31 mouse cellular contexts compared by ENCODE assay signal in genomic region chr9:110914631-110915236, GRCm38 (mm10). TPM values are rescaled to one million over a fixed set of nuclear protein-coding genes. Genes with fewer than 3 reads are reported as not detected.
DNase-seq lines count a peak whose midpoint lies in the region; ATAC-seq and TF ChIP-seq lines count a peak whose summit lies in the region.
"Had no signal": no experiment of that assay in that cellular context is flagged by ENCODE, and none has a peak within 500 bp of the region (broad histone marks: within the 10 kb centered on the region; RNA-seq: fewer than 3 reads in every experiment).

No protein-coding gene starts in this region.

- no peak overlapping the region for H3K27ac ChIP-seq in heart, embryonic 10.5 days
- H3K27ac ChIP-seq in heart, embryonic 11.5 days (ENCODE audit: low read depth, low read length), result no peak overlapping the region
- H3K27ac ChIP-seq in midbrain, embryonic 11.5 days (ENCODE audit: low read depth, low read length), result no peak overlapping the region
- no peak overlapping the region for H3K27ac ChIP-seq in midbrain, embryonic 16.5 days (ENCODE audit: low read length)
- H3K27ac ChIP-seq: forebrain, embryonic 13.5 days; hindbrain, embryonic 10.5 days; hindbrain, postnatal 0 days; limb, embryonic 12.5 days; macrophage; neural tube, embryonic 12.5 days had no signal

- peaks cover 8% of the 10 kb centered on the region; the same call in 1 of the 2 replicates for H3K27me3 ChIP-seq in heart, embryonic 10.5 days (ENCODE audit: insufficient read depth, poor library complexity, severe bottlenecking)
- H3K27me3 ChIP-seq in heart, embryonic 11.5 days (ENCODE audit: control insufficient read depth, insufficient read depth, low read length), result 0 out of 2 replicates have a peak, but pooled peaks cover 3% of the 10 kb centered on the region
- H3K27me3 ChIP-seq in midbrain, embryonic 11.5 days (ENCODE audit: control insufficient read depth, insufficient read depth, low read length), result no peaks in the 10 kb centered on the region
- H3K27me3 ChIP-seq in midbrain, embryonic 16.5 days (ENCODE audit: control insufficient read depth, insufficient read depth, low read depth, low read length), result no peaks in the 10 kb centered on the region
- peaks cover 16% of the 10 kb centered on the region for H3K27me3 ChIP-seq in E14TG2a.4 (ENCODE audit: insufficient read depth, low read length)
- H3K27me3 ChIP-seq: forebrain, embryonic 13.5 days; limb, embryonic 12.5 days; neural tube, embryonic 12.5 days had no signal

- H3K4me3 ChIP-seq in heart, embryonic 10.5 days, result 0 out of 2 replicates have a peak overlapping the region, but pooled peaks have one; percentile 5
- H3K4me3 ChIP-seq in heart, embryonic 11.5 days (ENCODE audit: low read depth, low read length), result no peak overlapping the region
- no peak overlapping the region for H3K4me3 ChIP-seq in midbrain, embryonic 11.5 days (ENCODE audit: low read depth, low read length)
- no peak overlapping the region for H3K4me3 ChIP-seq in midbrain, embryonic 16.5 days (ENCODE audit: low read depth, low read length)
- H3K4me3 ChIP-seq in E14TG2a.4 (replicated peaks; ENCODE audit: low read length), result peak overlapping the region; percentile 45
- H3K4me3 ChIP-seq: forebrain, embryonic 13.5 days; hindbrain, embryonic 10.5 days; limb, embryonic 12.5 days; neural tube, embryonic 12.5 days had no signal

- H3K4me1 ChIP-seq in heart, embryonic 10.5 days, result 0 out of 2 replicates have a peak, but pooled peaks cover 3% of the 10 kb centered on the region
- no peaks in the 10 kb centered on the region for H3K4me1 ChIP-seq in heart, embryonic 11.5 days (ENCODE audit: control insufficient read depth, insufficient read depth, low read length)
- H3K4me1 ChIP-seq in midbrain, embryonic 11.5 days (ENCODE audit: control insufficient read depth, insufficient read depth, low read length), result no peaks in the 10 kb centered on the region
- H3K4me1 ChIP-seq in midbrain, embryonic 16.5 days (ENCODE audit: control insufficient read depth, insufficient read depth, low read length), result no peaks in the 10 kb centered on the region
- peaks cover 27% of the 10 kb centered on the region for H3K4me1 ChIP-seq in E14TG2a.4 (replicated peaks; ENCODE audit: low read depth, low read length)
- H3K4me1 ChIP-seq: forebrain, embryonic 13.5 days; limb, embryonic 12.5 days; neural tube, embryonic 12.5 days had no signal

- 44% methylated on average over 21 of the region's 21 CpGs for WGBS in heart, embryonic 10.5 days
- 49% methylated on average over 21 of the region's 21 CpGs for WGBS in heart, embryonic 11.5 days (ENCODE audit: insufficient replicate concordance)
- 62% methylated on average over 21 of the region's 21 CpGs for WGBS in midbrain, embryonic 11.5 days
- 61% methylated on average over 21 of the region's 21 CpGs for WGBS in midbrain, embryonic 16.5 days

- no peak overlapping the region for H3K4me2 ChIP-seq in heart, embryonic 11.5 days
- no peak overlapping the region for H3K4me2 ChIP-seq in midbrain, embryonic 11.5 days
- H3K4me2 ChIP-seq in midbrain, embryonic 16.5 days (ENCODE audit: low read length), result no peak overlapping the region
- H3K4me2 ChIP-seq: forebrain, embryonic 13.5 days; limb, embryonic 12.5 days; liver, embryonic 11.5 days; neural tube, embryonic 12.5 days had no signal

- no peaks in the 10 kb centered on the region for H3K9me3 ChIP-seq in heart, embryonic 10.5 days
- H3K9me3 ChIP-seq in heart, embryonic 11.5 days (replicated peaks; ENCODE audit: control insufficient read depth, low read length), result no peaks in the 10 kb centered on the region
- no peaks in the 10 kb centered on the region for H3K9me3 ChIP-seq in midbrain, embryonic 11.5 days (ENCODE audit: control insufficient read depth, low read length)
- no peaks in the 10 kb centered on the region for H3K9me3 ChIP-seq in midbrain, embryonic 16.5 days (replicated peaks; ENCODE audit: control insufficient read depth, low read length, poor library complexity, severe bottlenecking)
- no peaks in the 10 kb centered on the region for H3K9me3 ChIP-seq in E14TG2a.4 (ENCODE audit: low read length)
- H3K9me3 ChIP-seq: forebrain, embryonic 13.5 days; hindbrain, embryonic 10.5 days; limb, embryonic 12.5 days; neural tube, embryonic 12.5 days had no signal

- no peak for DNase-seq in heart, embryonic 10.5 days (ENCODE audit: low spot score)
- peak; percentile 84 for DNase-seq in midbrain, embryonic 11.5 days (ENCODE audit: low spot score, missing footprints)
- peak; percentile 58 for DNase-seq in ZHBTc4 (ENCODE audit: low read depth, low spot score)
- no peak for DNase-seq in gastrocnemius, adult 18-20 months (ENCODE audit: low spot score)
- DNase-seq: adrenal gland, postnatal 10 days; cerebellum, adult 2 months; gastrocnemius, postnatal 10 days; kidney, adult 9 months; kidney, postnatal 14 days; layer of hippocampus, postnatal 36 days; liver, postnatal 0 days had no signal

- no peak overlapping the region for H3K9ac ChIP-seq in heart, embryonic 11.5 days (ENCODE audit: low read depth, low read length)
- no peak overlapping the region for H3K9ac ChIP-seq in midbrain, embryonic 11.5 days (ENCODE audit: low read length)
- H3K9ac ChIP-seq in midbrain, embryonic 16.5 days (ENCODE audit: low read depth, low read length), result no peak overlapping the region
- H3K9ac ChIP-seq: forebrain, embryonic 13.5 days; limb, embryonic 12.5 days; liver, postnatal 0 days; neural tube, embryonic 12.5 days had no signal

- H3K36me3 ChIP-seq in heart, embryonic 10.5 days, result no peaks in the 10 kb centered on the region
- H3K36me3 ChIP-seq in heart, embryonic 11.5 days (ENCODE audit: control insufficient read depth, insufficient read depth, low read length), result no peaks in the 10 kb centered on the region
- H3K36me3 ChIP-seq in midbrain, embryonic 11.5 days (ENCODE audit: control insufficient read depth, insufficient read depth, low read length), result no peaks in the 10 kb centered on the region
- H3K36me3 ChIP-seq in midbrain, embryonic 16.5 days (ENCODE audit: control insufficient read depth, insufficient read depth, low read length), result no peaks in the 10 kb centered on the region
- H3K36me3 ChIP-seq in E14TG2a.4 (ENCODE audit: insufficient read depth, low read length), result no peaks in the 10 kb centered on the region
- H3K36me3 ChIP-seq: hindbrain, embryonic 10.5 days; limb, embryonic 12.5 days; neural tube, embryonic 12.5 days had no signal

- no peak for TF ChIP-seq CTCF in E14TG2a.4 (conservative IDR thresholded peaks at IDR 0.05; ENCODE audit: low read length)

- no peak for ATAC-seq in heart, embryonic 11.5 days (replicated peaks; ENCODE audit: insufficient number of reproducible peaks, low FRiP score, low TSS enrichment)
- ATAC-seq in midbrain, embryonic 11.5 days (ENCODE audit: low FRiP score), result no peak
- ATAC-seq in midbrain, embryonic 16.5 days, result no peak
- ATAC-seq: forebrain, embryonic 13.5 days; hindbrain, postnatal 0 days; intestine, embryonic 16.5 days; liver, postnatal 0 days; lung, postnatal 0 days had no signal

RNA-seq across cellular contexts. Expression of gene Fam240a, which starts 1.9 kb away (rescaled TPM):
- polyA plus RNA-seq in heart, embryonic 10.5 days (2016; fragmentation: Nextera tagmentation; extraction: Ambion mirVana), result not detected in 2 replicates
- polyA plus RNA-seq in heart, embryonic 11.5 days (2014; fragmentation: Nextera tagmentation; extraction: Ambion mirVana), result not detected in 2 replicates
- polyA plus RNA-seq in midbrain, embryonic 11.5 days (2014; fragmentation: Nextera tagmentation; extraction: Ambion mirVana), result not detected in 2 replicates
- polyA plus RNA-seq in midbrain, embryonic 16.5 days (2015; fragmentation: Nextera tagmentation; extraction: Ambion mirVana), result not detected in 2 replicates
- total RNA-seq in gastrocnemius, adult 18-20 months (2021), result 1 to 10 TPM; 1.2 TPM
- total RNA-seq: adrenal gland, postnatal 10 days; granulocyte monocyte progenitor cell, adult 5-6 weeks; hindbrain, postnatal 0 days; layer of hippocampus, adult 18-20 months; layer of hippocampus, postnatal 36 days; left cerebral cortex, postnatal 10 days; MEL; monocyte, adult 5-6 weeks had no signal
- polyA plus RNA-seq: cerebellum, adult 2 months; embryonic facial prominence, embryonic 14.5 days; forebrain, embryonic 13.5 days; frontal cortex, adult 2 months; heart, embryonic 16.5 days; hindbrain, embryonic 10.5 days; hindbrain, postnatal 0 days; intestine, embryonic 16.5 days; limb, embryonic 12.5 days; liver, embryonic 11.5 days; liver, postnatal 0 days; lung, postnatal 0 days; macrophage; neural tube, embryonic 12.5 days had no signal

RNA-seq across cellular contexts. Expression of gene Tdgf1, which starts 31.2 kb away (rescaled TPM):
- polyA plus RNA-seq in heart, embryonic 10.5 days (2016; fragmentation: Nextera tagmentation; extraction: Ambion mirVana), result 0.51 and 1.3 TPM in 2 replicates
- not detected in 2 replicates for polyA plus RNA-seq in heart, embryonic 11.5 days (2014; fragmentation: Nextera tagmentation; extraction: Ambion mirVana)
- not detected in 2 replicates for polyA plus RNA-seq in midbrain, embryonic 11.5 days (2014; fragmentation: Nextera tagmentation; extraction: Ambion mirVana)
- polyA plus RNA-seq in midbrain, embryonic 16.5 days (2015; fragmentation: Nextera tagmentation; extraction: Ambion mirVana), result not detected in 2 replicates
- not detected for total RNA-seq in gastrocnemius, adult 18-20 months (2021)
- total RNA-seq: adrenal gland, postnatal 10 days; gastrocnemius, postnatal 10 days; granulocyte monocyte progenitor cell, adult 5-6 weeks; hindbrain, postnatal 0 days; MEL; monocyte, adult 5-6 weeks had no signal
- polyA plus RNA-seq: forebrain, embryonic 13.5 days; heart, embryonic 16.5 days; hindbrain, embryonic 10.5 days; intestine, embryonic 16.5 days; limb, embryonic 12.5 days; liver, embryonic 11.5 days; liver, postnatal 0 days; macrophage; neural tube, embryonic 12.5 days had no signal

RNA-seq across cellular contexts. Expression of gene Tmie, which starts 34.8 kb away (rescaled TPM):
- polyA plus RNA-seq in heart, embryonic 10.5 days (2016; fragmentation: Nextera tagmentation; extraction: Ambion mirVana), result 0.17 and 0.68 TPM in 2 replicates
- polyA plus RNA-seq in heart, embryonic 11.5 days (2014; fragmentation: Nextera tagmentation; extraction: Ambion mirVana), result 0.07 TPM in 1 of 2 replicates, not detected in the other
- 0.18 and 0.22 TPM in 2 replicates for polyA plus RNA-seq in midbrain, embryonic 11.5 days (2014; fragmentation: Nextera tagmentation; extraction: Ambion mirVana)
- polyA plus RNA-seq in midbrain, embryonic 16.5 days (2015; fragmentation: Nextera tagmentation; extraction: Ambion mirVana), result 4.0 and 5.7 TPM in 2 replicates
- total RNA-seq in gastrocnemius, adult 18-20 months (2021), result 1 to 10 TPM in 1 of 2 experiments, under 1 TPM in 1; 0.91 to 1.0 TPM
- total RNA-seq: granulocyte monocyte progenitor cell, adult 5-6 weeks; MEL; monocyte, adult 5-6 weeks had no signal

RNA-seq across cellular contexts. Expression of gene Als2cl, which starts 35.1 kb away (rescaled TPM):
- 0.91 and 1.6 TPM in 2 replicates for polyA plus RNA-seq in heart, embryonic 10.5 days (2016; fragmentation: Nextera tagmentation; extraction: Ambion mirVana)
- polyA plus RNA-seq in heart, embryonic 11.5 days (2014; fragmentation: Nextera tagmentation; extraction: Ambion mirVana), result 0.64 and 1.7 TPM in 2 replicates
- 0.54 and 0.71 TPM in 2 replicates for polyA plus RNA-seq in midbrain, embryonic 11.5 days (2014; fragmentation: Nextera tagmentation; extraction: Ambion mirVana)
- 2.5 and 2.7 TPM in 2 replicates for polyA plus RNA-seq in midbrain, embryonic 16.5 days (2015; fragmentation: Nextera tagmentation; extraction: Ambion mirVana)
- 1 to 10 TPM; 4.2 to 4.7 TPM for total RNA-seq in gastrocnemius, adult 18-20 months (2021)
- total RNA-seq: granulocyte monocyte progenitor cell, adult 5-6 weeks; MEL had no signal

RNA-seq across cellular contexts. Expression of gene Lrrc2, which starts 36.6 kb away (rescaled TPM):
- 0.68 and 1.3 TPM in 2 replicates for polyA plus RNA-seq in heart, embryonic 10.5 days (2016; fragmentation: Nextera tagmentation; extraction: Ambion mirVana)
- 2.0 and 2.1 TPM in 2 replicates for polyA plus RNA-seq in heart, embryonic 11.5 days (2014; fragmentation: Nextera tagmentation; extraction: Ambion mirVana)
- polyA plus RNA-seq in midbrain, embryonic 11.5 days (2014; fragmentation: Nextera tagmentation; extraction: Ambion mirVana), result 0.04 TPM in 1 of 2 replicates, not detected in the other
- 0.29 and 1.2 TPM in 2 replicates for polyA plus RNA-seq in midbrain, embryonic 16.5 days (2015; fragmentation: Nextera tagmentation; extraction: Ambion mirVana)
- total RNA-seq in gastrocnemius, adult 18-20 months (2021), result 100 to 1,000 TPM in 1 of 2 experiments, 10 to 100 TPM in 1; 82.8 to 112 TPM
- total RNA-seq: MEL; monocyte, adult 5-6 weeks had no signal
- polyA plus RNA-seq: macrophage had no signal

Comparison
In these comparisons a context has a peak if more than half of its experiments do, and no peak if none do; other contexts are left out.
1. H3K4me3 ChIP-seq: peak in heart, embryonic 10.5 days (single experiment) and E14TG2a.4 (single experiment); none in heart, embryonic 11.5 days (single experiment), midbrain, embryonic 11.5 days (single experiment) and midbrain, embryonic 16.5 days (single experiment).
2. DNase-seq: peak in midbrain, embryonic 11.5 days (single experiment) and ZHBTc4 (single experiment); none in heart, embryonic 10.5 days (single experiment) and gastrocnemius, adult 18-20 months (single experiment).